Mouse (Mus musculus) heart, embryonic 15.5 days (tissue): ENCODE results near the gene Stxbp5. TPM values are rescaled to one million over a fixed set of nuclear protein-coding genes. Genes with fewer than 3 reads are reported as not detected.

ENCODE experiments used
- ATAC-seq: fragments of 200-750 bp; cut with Nextera tagmentation; replicated peaks from 2 replicates; pipeline ENCODE4 v1.8.0; 2017; ENCODE audit warnings: low read depth, moderate TSS enrichment; ENCODE audit not compliant: insufficient number of reproducible peaks, insufficient read depth, low FRiP score
- H3K27ac ChIP-seq: fragments of 300-500 bp; sonication (generic); 2 replicates; pipeline ENCODE4 v1.5.1; 2015; ENCODE audit warnings: mild to moderate bottlenecking, inconsistent platforms
- H3K27me3 ChIP-seq: fragments of 300-500 bp; sonication (generic); 2 replicates; pipeline ENCODE4 v1.6.1; 2015; ENCODE audit warnings: inconsistent platforms
- H3K36me3 ChIP-seq: fragments of 300-500 bp; sonication (generic); 2 replicates; pipeline ENCODE4 v1.6.1; 2015; ENCODE audit warnings: mild to moderate bottlenecking, inconsistent platforms
- H3K4me1 ChIP-seq: fragments of 300-500 bp; sonication (generic); replicated peaks from 2 replicates; pipeline ENCODE4 v1.6.1; 2015; ENCODE audit warnings: inconsistent platforms
- H3K4me2 ChIP-seq: fragments of 300-500 bp; sonication (generic); 2 replicates; pipeline ENCODE4 v1.6.1; 2015; ENCODE audit warnings: inconsistent platforms, mild to moderate bottlenecking, moderate library complexity
- H3K4me3 ChIP-seq: fragments of 300-500 bp; sonication (generic); 2 replicates; pipeline ENCODE4 v1.5.1; 2015; ENCODE audit warnings: mild to moderate bottlenecking, inconsistent platforms
- H3K9ac ChIP-seq: fragments of 300-500 bp; sonication (generic); 2 replicates; pipeline ENCODE4 v1.6.1; 2015; ENCODE audit warnings: mild to moderate bottlenecking, inconsistent platforms
- H3K9me3 ChIP-seq: fragments of 300-500 bp; sonication (generic); replicated peaks from 2 replicates; pipeline ENCODE4 v1.6.1; 2016; ENCODE audit warnings: inconsistent platforms
- WGBS: fragments of 180-500 bp; shearing (Covaris S2); methylation state at CpG from one replicate; pipeline ENCODE4 v1.1.7; 2015; ENCODE audit warnings: mixed read lengths; 5-methylcytosine and 5-hydroxymethylcytosine counted together
- polyA plus RNA-seq: library from polyadenylated mRNA; unstranded; fragments of >200 nt; fragmentation: Nextera tagmentation; extraction: Ambion mirVana; gene quantifications from 2 replicates; pipeline ENCODE4 v1.2.1, GENCODE M21; 2015

The Stxbp5 gene
- polyA plus RNA-seq = 2.7 and 4.5 TPM in 2 replicates

DNA sequence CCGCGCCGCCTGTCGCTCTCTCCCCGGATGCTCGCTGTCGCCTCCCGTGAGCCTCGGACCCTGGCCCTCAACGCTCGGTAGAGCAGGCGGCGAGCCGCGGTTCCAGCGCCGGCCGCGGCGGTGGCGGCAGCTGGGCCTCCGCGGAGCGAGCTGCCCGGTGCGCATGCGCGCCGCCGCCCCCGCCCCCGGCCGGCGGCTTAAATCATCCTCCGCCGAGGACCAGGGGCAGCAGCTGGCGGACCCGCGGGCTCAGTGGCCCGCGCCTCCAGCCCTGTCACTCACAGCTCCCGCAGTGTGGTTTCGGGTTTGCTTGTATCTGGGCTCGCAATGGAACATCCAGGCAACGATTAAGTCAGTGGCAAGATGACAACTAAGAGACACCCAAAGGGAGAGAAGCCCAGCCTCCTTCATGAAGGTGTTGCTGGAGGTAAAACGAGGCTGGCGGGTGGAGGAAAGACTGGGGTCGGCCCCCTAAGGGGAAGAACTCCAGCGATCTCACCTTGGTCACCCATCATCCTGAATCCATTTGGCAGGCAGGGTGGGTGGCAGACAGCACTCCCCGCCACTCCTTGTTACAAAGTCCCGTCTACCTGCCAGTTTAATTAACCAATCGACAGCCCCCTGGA, at the start of gene Stxbp5:
Stxbp5 (minus strand) TSS at position 9 of the 626 bp plus-strand sequence.
- H3K4me2 ChIP-seq = peak within 1 kb of the TSS; percentile 98
- peak within 1 kb of the TSS; percentile 91 for H3K4me3 ChIP-seq
- H3K9ac ChIP-seq = peak within 1 kb of the TSS; percentile 89
- H3K9me3 ChIP-seq = no peaks in the 10 kb centered on the region
- H3K36me3 ChIP-seq = no peaks in the 10 kb centered on the region
- under 1% methylated on average over 52 of the region's 52 CpGs for WGBS
- no peaks in the 10 kb centered on the region for H3K27me3 ChIP-seq
- peak within 1 kb of the TSS; percentile 94 for H3K27ac ChIP-seq
- H3K4me1 ChIP-seq = peaks cover 7% of the 10 kb centered on the region
- peak; percentile 73 for ATAC-seq

- ATAC-seq = no peak
- H3K4me1 ChIP-seq = no peaks in the 10 kb centered on the region
- H3K36me3 ChIP-seq = no peaks in the 10 kb centered on the region
- no peak overlapping the region for H3K27ac ChIP-seq
- H3K27me3 ChIP-seq = no peaks in the 10 kb centered on the region
- no peak overlapping the region for H3K4me3 ChIP-seq
- H3K9me3 ChIP-seq = no peaks in the 10 kb centered on the region
- no peak overlapping the region for H3K4me2 ChIP-seq
- no peak overlapping the region for H3K9ac ChIP-seq
- 84% methylated on average over 5 of the region's 5 CpGs for WGBS
These were observed 11.5 kb upstream of the Stxbp5 start for GRCm38 (mm10) chr10:9912395-9912794.

DNA sequence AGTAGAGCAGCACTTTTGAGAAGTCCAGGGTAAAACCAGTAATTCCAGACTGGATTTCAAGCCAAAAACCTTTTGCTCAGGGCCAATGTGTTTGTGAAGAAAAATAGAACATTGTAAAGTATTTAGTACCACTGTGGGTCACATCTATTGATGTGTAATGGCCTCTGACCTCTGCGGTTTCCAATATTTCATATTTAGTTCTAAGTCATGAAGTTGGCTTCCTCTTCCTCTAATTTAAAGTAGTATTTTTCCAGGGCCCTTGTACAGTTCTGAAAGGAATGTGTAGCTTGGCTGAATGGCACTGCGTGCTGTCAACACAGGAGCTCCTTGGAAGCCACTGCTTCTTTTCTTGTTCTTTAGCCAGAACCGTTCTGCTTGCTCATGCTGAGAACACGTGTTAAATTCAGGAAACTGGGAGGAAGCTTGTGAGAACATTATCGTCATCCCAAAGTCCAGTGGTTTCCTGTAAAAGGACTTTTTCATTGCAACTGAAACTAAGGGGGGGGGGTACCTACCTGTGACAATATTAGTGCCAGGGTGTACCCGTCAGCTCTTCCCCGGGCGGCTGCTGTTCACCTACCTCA, 7.1 kb upstream of the Stxbp5 start:
- no peak overlapping the region for H3K9ac ChIP-seq
- peak overlapping the region; percentile 13; the same call in 1 of the 2 replicates for H3K27ac ChIP-seq
- no peaks in the 10 kb centered on the region for H3K36me3 ChIP-seq
- H3K27me3 ChIP-seq = no peaks in the 10 kb centered on the region
- no peak overlapping the region for H3K4me2 ChIP-seq
- H3K9me3 ChIP-seq = no peaks in the 10 kb centered on the region
- ATAC-seq = peak; percentile 62; the same call in 1 of the 2 replicates
- no peak overlapping the region for H3K4me3 ChIP-seq
- H3K4me1 ChIP-seq = no peaks in the 10 kb centered on the region
- WGBS = 60% methylated on average over 8 of the region's 8 CpGs

- Histone ChIP-seq H3K4me3 (no peak overlapping the region), H3K27ac (no peak overlapping the region; the same call in 1 of the 2 replicates), H3K9ac (no peak overlapping the region), H3K36me3 (no peaks in the 10 kb centered on the region), H3K9me3 (no peaks in the 10 kb centered on the region), H3K4me1 (no peaks in the 10 kb centered on the region), H3K27me3 (no peaks in the 10 kb centered on the region), H3K4me2 (no peak overlapping the region)
- ATAC-seq = no peak
- whole genome bisulfite sequencing = 68% methylated on average over 2 of the region's 2 CpGs
These were observed 6.6 kb upstream of the Stxbp5 start for GRCm38 (mm10) chr10:9907519-9907918.

DNA sequence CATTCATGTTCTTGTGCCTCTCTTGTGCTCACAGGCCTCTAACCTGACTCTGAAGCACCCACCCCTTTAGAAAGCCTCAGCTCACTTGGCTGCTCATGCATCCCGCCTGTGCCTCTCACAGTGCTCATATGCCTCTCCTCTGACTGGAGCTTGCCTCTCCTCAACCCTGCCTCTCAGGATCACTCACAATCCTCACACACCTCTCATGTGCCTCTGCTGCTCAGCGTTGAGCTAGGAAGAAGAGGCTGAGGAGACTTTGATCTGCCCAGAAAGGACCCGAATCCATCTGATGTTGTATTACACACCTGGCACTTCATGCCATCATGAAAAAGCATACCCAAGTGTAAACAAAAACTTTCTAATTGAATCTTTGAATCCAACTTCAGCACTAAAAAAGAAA, 5.3 kb upstream of the Stxbp5 start:
- Histone ChIP-seq H3K27ac (no peak overlapping the region), H3K36me3 (no peaks in the 10 kb centered on the region), H3K27me3 (no peaks in the 10 kb centered on the region), H3K9me3 (no peaks in the 10 kb centered on the region), H3K4me3 (no peak overlapping the region), H3K9ac (no peak overlapping the region), H3K4me2 (no peak overlapping the region), H3K4me1 (no peaks in the 10 kb centered on the region)
- 60% methylated on average over 3 of the region's 3 CpGs for WGBS
- ATAC-seq = no peak

DNA sequence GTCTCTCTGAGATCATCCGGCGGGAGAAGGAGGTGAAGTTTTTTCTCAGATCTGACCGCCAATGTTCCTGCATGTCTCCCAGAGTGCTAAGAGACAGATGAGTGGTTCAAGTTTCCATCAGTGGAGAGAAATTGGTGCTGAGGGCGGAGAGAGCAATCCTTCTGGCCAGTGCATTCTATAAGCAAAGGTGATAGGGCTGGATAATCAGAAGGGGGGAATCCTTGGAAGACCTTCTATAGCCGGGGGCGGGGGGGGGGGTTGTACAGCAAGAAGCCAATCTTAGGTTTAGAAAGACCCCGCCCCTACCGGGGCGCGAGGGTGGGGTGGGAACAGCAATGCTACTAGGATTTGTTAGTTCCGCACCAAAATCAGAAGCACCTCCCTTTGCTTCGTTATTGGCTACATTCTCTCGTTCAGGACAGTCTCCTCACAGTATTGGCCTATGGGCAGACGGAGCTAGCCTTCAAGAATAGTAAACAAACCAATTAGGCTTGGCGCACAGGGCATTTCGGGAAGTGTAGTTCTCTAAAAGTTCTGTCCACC, 889 bp upstream of the Stxbp5 start:
- Histone ChIP-seq H3K4me1 (peaks cover 7% of the 10 kb centered on the region), H3K27ac (peak overlapping the region; percentile 94), H3K9me3 (no peaks in the 10 kb centered on the region), H3K36me3 (no peaks in the 10 kb centered on the region), H3K4me3 (peak overlapping the region; percentile 91), H3K27me3 (no peaks in the 10 kb centered on the region), H3K9ac (peak overlapping the region; percentile 89), H3K4me2 (peak overlapping the region; percentile 98)
- peak; percentile 84 for ATAC-seq
- under 1% methylated on average over 16 of the region's 16 CpGs for WGBS

GRCm38 (mm10) chr10:9900315-9901070, 386 bp downstream of the Stxbp5 start:
- peak overlapping the region; percentile 94 for H3K27ac ChIP-seq
- ATAC-seq = peak; percentile 44
- WGBS = 0% methylated on average over 60 of the region's 81 CpGs
- no peaks in the 10 kb centered on the region for H3K27me3 ChIP-seq
- H3K36me3 ChIP-seq = no peaks in the 10 kb centered on the region
- no peaks in the 10 kb centered on the region for H3K9me3 ChIP-seq
- H3K4me3 ChIP-seq = peak overlapping the region; percentile 91
- H3K4me2 ChIP-seq = peak overlapping the region; percentile 98
- peaks cover 7% of the 10 kb centered on the region for H3K4me1 ChIP-seq
- peak overlapping the region; percentile 89 for H3K9ac ChIP-seq

- WGBS = 2% methylated on average over 15 of the region's 15 CpGs
- Histone ChIP-seq H3K36me3 (peaks cover 3% of the 10 kb centered on the region), H3K4me3 (peak overlapping the region; percentile 91), H3K27ac (no peak overlapping the region), H3K4me2 (peak overlapping the region; percentile 98), H3K4me1 (peaks cover 7% of the 10 kb centered on the region), H3K9ac (peak overlapping the region; percentile 20; the same call in 1 of the 2 replicates), H3K27me3 (no peaks in the 10 kb centered on the region), H3K9me3 (no peaks in the 10 kb centered on the region)
- no peak for ATAC-seq
These were observed 1.1 kb downstream of the Stxbp5 start for GRCm38 (mm10) chr10:9899816-9900215.

- H3K27ac ChIP-seq = no peak overlapping the region
- peak overlapping the region; percentile 31; the same call in 1 of the 2 replicates for H3K9ac ChIP-seq
- no peaks in the 10 kb centered on the region for H3K9me3 ChIP-seq
- ATAC-seq = no peak
- 11% methylated on average over 7 of the region's 7 CpGs for WGBS
- H3K4me3 ChIP-seq = peak overlapping the region; percentile 91
- peaks cover 7% of the 10 kb centered on the region for H3K4me1 ChIP-seq
- peak overlapping the region; percentile 98 for H3K4me2 ChIP-seq
- peaks cover 3% of the 10 kb centered on the region for H3K36me3 ChIP-seq
- H3K27me3 ChIP-seq = no peaks in the 10 kb centered on the region
These were observed 1.8 kb downstream of the Stxbp5 start for GRCm38 (mm10) chr10:9899086-9899485.

- H3K4me2 ChIP-seq = no peak overlapping the region
- H3K27me3 ChIP-seq = no peaks in the 10 kb centered on the region
- peaks cover 3% of the 10 kb centered on the region for H3K36me3 ChIP-seq
- no peak for ATAC-seq
- WGBS = 73% methylated on average over 5 of the region's 5 CpGs
- peaks cover 10% of the 10 kb centered on the region for H3K4me1 ChIP-seq
- H3K27ac ChIP-seq = no peak overlapping the region
- no peak overlapping the region for H3K4me3 ChIP-seq
- no peak overlapping the region for H3K9ac ChIP-seq
- no peaks in the 10 kb centered on the region for H3K9me3 ChIP-seq
These were observed 3.0 kb downstream of the Stxbp5 start for GRCm38 (mm10) chr10:9897852-9898251.

DNA sequence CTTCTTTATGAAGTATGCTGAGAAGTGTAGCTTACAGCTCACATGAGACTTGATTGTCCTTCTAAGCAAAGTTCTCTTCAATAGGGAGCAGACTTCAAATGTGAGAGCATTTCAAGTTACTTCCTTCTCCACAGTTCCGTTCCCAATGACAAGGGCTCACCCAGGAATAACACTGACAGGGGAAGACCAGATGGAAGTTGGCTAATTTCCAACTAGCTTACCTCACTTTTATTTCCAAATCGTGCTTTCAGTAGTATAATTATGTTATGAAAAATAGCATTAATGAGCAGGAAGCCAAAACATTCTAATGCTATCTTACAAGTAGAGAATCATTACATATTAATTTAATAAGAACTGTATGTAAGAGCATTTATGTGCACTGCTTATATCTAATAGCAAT, 7.3 kb downstream of the Stxbp5 start:
- WGBS = 41% methylated on average over 2 of the region's 2 CpGs
- no peak overlapping the region for H3K9ac ChIP-seq
- no peaks in the 10 kb centered on the region for H3K9me3 ChIP-seq

More for the DNA sequence above, 7.3 kb downstream of the Stxbp5 start:
- Histone ChIP-seq H3K27me3 (no peaks in the 10 kb centered on the region), H3K4me1 (peaks cover 8% of the 10 kb centered on the region), H3K27ac (no peak overlapping the region), H3K4me3 (no peak overlapping the region), H3K4me2 (no peak overlapping the region), H3K36me3 (peaks cover 3% of the 10 kb centered on the region)
- no peak for ATAC-seq
